Mouse (Mus musculus): ENCODE measurements at regions not wholly inside any gene's neighbourhood (a gene's known extent, or its start where the extent isn't known, plus 50 kb on each side); places are given as distances from the start of the nearest gene placed in this dataset.

- TF ChIP-seq CTCF (IDR thresholded peaks at IDR 0.05; ENCODE audit: low read depth) (no peak), EP300 (IDR thresholded peaks at IDR 0.05; ENCODE audit: low read depth) (no peak)
Measured at GRCm38 (mm10) chr2:166394666-166395065, 239.2 kb upstream of the Sulf2 start.
